Mouse (Mus musculus) stomach, postnatal 0 days (tissue): ENCODE results near the gene Fcrlb.

ENCODE experiments used
- CTCF ChIP-seq: IDR thresholded peaks from 2 replicates; pipeline ENCODE4 v1.5.1; 2016; ENCODE audit warnings: antibody characterized with exemption, low read depth, mild to moderate bottlenecking, moderate library complexity
- EP300 ChIP-seq: optimal IDR thresholded peaks from 2 replicates; pipeline ENCODE3; 2016; ENCODE audit warnings: antibody characterized with exemption

GRCm38 (mm10) chr1:170933940-170934339, 21.2 kb upstream of the Fcrlb start:
- no peak for TF ChIP-seq CTCF
- TF ChIP-seq EP300, result no peak
